Mouse (Mus musculus): ENCODE data around the gene Xpot.

DNA sequence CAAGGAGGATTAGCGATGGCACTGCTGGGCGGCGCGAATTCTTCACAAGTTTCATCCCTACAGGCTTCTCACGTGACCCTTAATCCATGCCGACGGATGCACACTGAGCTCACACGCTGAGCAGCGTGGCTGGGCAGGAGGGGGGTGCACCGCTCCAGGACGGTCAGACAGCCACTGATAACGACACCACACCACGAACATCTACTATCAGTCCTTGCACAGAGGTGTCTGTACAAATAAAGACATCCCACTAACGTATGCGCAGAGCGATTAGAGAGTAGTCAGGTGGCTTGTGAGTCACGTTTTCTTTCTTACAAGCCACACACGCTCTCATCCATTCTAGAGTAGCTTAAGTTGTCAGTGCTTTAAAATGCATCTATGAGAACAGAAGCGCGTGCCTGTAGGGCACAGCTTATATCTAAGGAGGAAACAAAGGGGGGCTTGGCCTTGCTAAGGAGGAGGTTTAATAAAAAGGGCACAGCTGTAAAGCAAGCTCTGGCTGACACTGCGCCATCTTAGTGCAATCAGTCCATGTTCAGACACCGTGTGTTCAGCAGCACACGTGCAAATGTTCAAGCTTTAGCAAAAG is 57.0 kb downstream of the Xpot start:
- TF ChIP-seq POLR2A (IDR thresholded peaks at IDR 0.05; ENCODE audit: insufficient read length, low read depth) (no peak), CEBPB (IDR thresholded peaks at IDR 0.05; ENCODE audit: insufficient read depth, poor library complexity, severe bottlenecking) (no peak), TCF3 (IDR thresholded peaks at IDR 0.05; ENCODE audit: insufficient read length, low read depth) (no peak), USF1 (IDR thresholded peaks at IDR 0.05; ENCODE audit: low read depth) (no peak), MYOG (IDR thresholded peaks at IDR 0.05; ENCODE audit: control insufficient read depth in 1 of 3, insufficient read depth in 1 of 3, insufficient read length in 2 of 3, low read depth in 2 of 3) (no peak), E2F4 (IDR thresholded peaks at IDR 0.05; ENCODE audit: insufficient read depth) (no peak), POLR2AphosphoS2 (IDR thresholded peaks at IDR 0.05; ENCODE audit: insufficient read length, low read depth) (no peak), SRF (IDR thresholded peaks at IDR 0.05; ENCODE audit: control insufficient read depth, insufficient read length, low read depth) (no peak)

Measured in myocyte (in vitro differentiated cells).